Mouse (Mus musculus) hindbrain, embryonic 14.5 days (tissue): ENCODE results near the gene Tmem234. TPM values are rescaled to one million over a fixed set of nuclear protein-coding genes. Genes with fewer than 3 reads are reported as not detected.

Experiments used
- ATAC-seq: fragments of 200-750 bp; cut with Nextera tagmentation; 2 replicates; pipeline ENCODE4 v1.8.0; 2017; ENCODE audit warnings: moderate number of reproducible peaks, mild to moderate bottlenecking, moderate TSS enrichment, moderate library complexity; ENCODE audit not compliant: low FRiP score
- DNase-seq: peaks from one replicate; pipeline ENCODE4 v3.0.0-alpha.2; 2015; ENCODE audit warnings: low spot score
- H3K27ac ChIP-seq: fragments of 300-500 bp; sonication (generic); 2 replicates; pipeline ENCODE4 v1.5.1; 2014; ENCODE audit warnings: mild to moderate bottlenecking, moderate library complexity
- H3K27me3 ChIP-seq: fragments of 300-500 bp; sonication (generic); 2 replicates; pipeline ENCODE4 v1.6.1; 2014; ENCODE audit warnings: mild to moderate bottlenecking, low read length, mixed read lengths; ENCODE audit not compliant: control insufficient read depth, insufficient read depth
- H3K36me3 ChIP-seq: fragments of 300-500 bp; sonication (generic); replicated peaks from 2 replicates; pipeline ENCODE4 v1.6.1; 2014; ENCODE audit not compliant: control insufficient read depth, insufficient read depth
- H3K4me1 ChIP-seq: fragments of 300-500 bp; sonication (generic); replicated peaks from 2 replicates; pipeline ENCODE4 v1.6.1; 2014; ENCODE audit warnings: antibody characterized with exemption, low read length, mixed read lengths; ENCODE audit not compliant: control insufficient read depth, insufficient read depth
- H3K4me2 ChIP-seq: fragments of 300-500 bp; sonication (generic); replicated peaks from 2 replicates; pipeline ENCODE4 v1.6.1; 2014; ENCODE audit warnings: mild to moderate bottlenecking, moderate library complexity
- H3K4me3 ChIP-seq: fragments of 300-500 bp; sonication (generic); replicated peaks from 2 replicates; pipeline ENCODE4 v1.5.1; 2014; ENCODE audit warnings: mild to moderate bottlenecking, low read length
- H3K9ac ChIP-seq: fragments of 300-500 bp; sonication (generic); 2 replicates; pipeline ENCODE4 v1.6.1; 2014
- H3K9me3 ChIP-seq: fragments of 300-500 bp; sonication (generic); 2 replicates; pipeline ENCODE4 v1.6.1; 2016; ENCODE audit warnings: low read length; ENCODE audit not compliant: control insufficient read depth
- WGBS: fragments of 180-500 bp; shearing (Covaris S2); extraction: QIAGEN DNeasy Blood & Tissue Kit; methylation state at CpG from one replicate; pipeline ENCODE4 v1.1.7; 2014; 5-methylcytosine and 5-hydroxymethylcytosine counted together
- microRNA-seq: library from miRNA; unstranded; fragments of <30 nt; microRNA quantifications from one replicate; pipeline ENCODE4, GENCODE M21; 2016
- polyA plus RNA-seq: library from polyadenylated mRNA; unstranded; fragments of >200 nt; fragmentation: Nextera tagmentation; extraction: Ambion mirVana; gene quantifications from 2 replicates; pipeline ENCODE4 v1.2.1, GENCODE M21; 2014

The Tmem234 gene
- polyA plus RNA-seq, 1 experiment from 2014 or later: 188 TPM

DNA sequence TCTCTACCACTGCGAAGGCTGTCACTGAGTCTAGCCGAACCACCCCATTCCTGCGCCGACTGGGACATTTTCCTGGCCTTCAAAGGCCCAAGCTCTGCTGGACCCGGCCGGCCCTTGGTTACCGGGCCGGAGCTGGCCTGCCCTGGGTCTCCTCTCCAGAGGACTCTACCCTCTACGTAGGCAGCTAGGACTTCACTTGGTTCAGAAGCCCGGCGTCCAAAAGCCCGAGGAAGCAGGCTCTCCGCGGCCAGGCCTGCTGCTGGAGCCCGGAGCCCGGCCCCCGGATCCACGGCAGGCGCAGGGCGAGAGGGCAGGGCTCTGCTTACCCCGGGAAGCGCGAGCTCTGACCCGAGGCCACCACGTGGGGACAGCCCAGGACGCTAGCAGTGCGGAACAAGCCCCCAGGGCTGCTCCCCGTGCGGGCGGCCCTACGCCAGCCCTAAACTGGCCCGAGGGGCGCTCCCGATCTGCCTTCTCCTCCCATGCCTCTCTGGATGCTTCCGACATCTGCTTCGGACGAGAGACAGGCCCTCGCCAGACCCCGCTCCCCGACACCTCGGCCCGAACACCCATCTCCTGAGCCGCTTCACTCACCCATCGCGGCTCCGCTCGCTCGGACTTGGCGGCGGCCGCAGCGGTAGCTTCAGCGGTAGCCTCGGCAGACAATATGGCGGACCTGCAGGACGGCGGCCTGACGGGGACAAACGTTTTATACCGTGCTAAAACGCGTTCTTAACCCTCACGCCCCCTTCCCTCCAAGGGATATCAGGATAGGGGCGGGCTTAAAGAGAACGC is 71.8 kb downstream of the Tmem234 start, which contains the start of gene Kpna6:
Gene Kpna6 (minus strand): TSS at position 685 of the 795 bp plus-strand sequence.
- H3K27me3 ChIP-seq: no peaks in the 10 kb centered on the region
- peak within 1 kb of the TSS; percentile 91 for H3K4me2 ChIP-seq
- peak within 1 kb of the TSS; percentile 90 for H3K27ac ChIP-seq
- DNase-seq (peak; percentile 88), ATAC-seq (peak; percentile 95)
- peak within 1 kb of the TSS; percentile 90 for H3K9ac ChIP-seq
- WGBS: under 1% methylated on average over 64 of the region's 65 CpGs
- H3K9me3 ChIP-seq: no peaks in the 10 kb centered on the region
- H3K36me3 ChIP-seq: peaks cover 27% of the 10 kb centered on the region
- peak within 1 kb of the TSS; percentile 91 for H3K4me3 ChIP-seq
- peaks cover 17% of the 10 kb centered on the region for H3K4me1 ChIP-seq

DNA sequence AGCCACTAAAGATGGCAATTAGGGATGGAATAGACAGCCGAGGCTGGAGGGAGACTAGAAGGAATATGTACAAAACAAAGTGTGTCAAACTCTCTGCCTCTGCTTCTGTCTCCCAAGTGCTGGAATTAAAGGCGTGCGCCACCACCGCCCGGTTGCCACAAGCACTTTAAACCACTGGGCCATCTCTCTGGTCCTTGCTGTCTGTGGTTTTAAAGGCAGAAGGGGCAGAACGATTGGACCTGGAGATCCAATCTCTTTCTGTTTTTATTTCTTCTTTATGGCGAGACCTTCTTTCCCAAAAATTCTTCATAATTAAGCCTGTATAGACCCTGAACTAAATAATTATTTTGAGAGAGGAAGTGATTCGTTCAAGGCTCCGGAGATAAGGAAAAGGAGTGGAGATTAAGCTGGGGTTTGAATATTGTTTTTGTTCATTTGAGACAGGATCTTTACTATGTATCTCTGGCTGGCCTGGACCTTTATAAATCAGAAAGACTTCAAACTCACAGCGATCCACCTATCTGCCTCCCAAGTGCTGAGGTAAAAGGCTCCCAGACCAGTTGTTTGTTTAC is 72.5 kb downstream of the Tmem234 start:
- H3K4me2 ChIP-seq: peak overlapping the region; percentile 91
- H3K27me3 ChIP-seq: no peaks in the 10 kb centered on the region
- H3K9ac ChIP-seq: peak overlapping the region; percentile 90
- DNase-seq (no peak), ATAC-seq (no peak)
- no peaks in the 10 kb centered on the region for H3K9me3 ChIP-seq
- peak overlapping the region; percentile 91 for H3K4me3 ChIP-seq
- H3K36me3 ChIP-seq: peaks cover 31% of the 10 kb centered on the region
- peak overlapping the region; percentile 90 for H3K27ac ChIP-seq
- 13% methylated on average over 10 of the region's 10 CpGs for WGBS
- H3K4me1 ChIP-seq: peaks cover 17% of the 10 kb centered on the region

Small RNA genes within 50 kb of the gene (microRNA-seq; reads per million reads assigned to microRNA genes)
- gene Mir8119: not detected

Other genes starting within 250 kb of the Tmem234 start
- 11.4 and 14.6 TPM in 2 replicates for gene Zbtb8a, start 222.6 kb upstream of the Tmem234 start, polyA plus RNA-seq
- 15.0 and 17.6 TPM in 2 replicates for gene Zbtb8b, start 159.8 kb upstream of the Tmem234 start, polyA plus RNA-seq
- gene Bsdc1, start 139.1 kb upstream of the Tmem234 start, polyA plus RNA-seq: 29.5 and 33.8 TPM in 2 replicates
- gene Tssk3, start 109.6 kb upstream of the Tmem234 start, polyA plus RNA-seq: 0.16 and 0.46 TPM in 2 replicates
- gene Fam229a, start 109.5 kb upstream of the Tmem234 start, polyA plus RNA-seq: 0.55 and 0.78 TPM in 2 replicates
- 1,580 and 1,755 TPM in 2 replicates for gene Marcksl1, start 87.1 kb upstream of the Tmem234 start, polyA plus RNA-seq
- gene Hdac1, start 58.0 kb upstream of the Tmem234 start, polyA plus RNA-seq: 76.0 and 79.8 TPM in 2 replicates
- 10.6 and 13.0 TPM in 2 replicates for gene Lck, start 27.0 kb upstream of the Tmem234 start, polyA plus RNA-seq
- gene Fam167b, start 22.1 kb upstream of the Tmem234 start, polyA plus RNA-seq: 0.39 and 1.0 TPM in 2 replicates
- 226 and 227 TPM in 2 replicates for gene Eif3i, start within 50 bp of the Tmem234 start, polyA plus RNA-seq
- 2.7 and 5.4 TPM in 2 replicates for gene Dcdc2b, start 13.6 kb downstream of the Tmem234 start, polyA plus RNA-seq
- gene Iqcc, start 18.4 kb downstream of the Tmem234 start, polyA plus RNA-seq: 28.5 and 31.3 TPM in 2 replicates
- 127 and 128 TPM in 2 replicates for gene Ccdc28b, start 23.3 kb downstream of the Tmem234 start, polyA plus RNA-seq
- 48.5 and 52.9 TPM in 2 replicates for gene Txlna, start 40.4 kb downstream of the Tmem234 start, polyA plus RNA-seq
- gene Kpna6, start 72.1 kb downstream of the Tmem234 start, polyA plus RNA-seq: 16.3 and 21.3 TPM in 2 replicates
- gene Tmem39b, start 96.2 kb downstream of the Tmem234 start, polyA plus RNA-seq: 25.6 and 29.5 TPM in 2 replicates
- 120 and 125 TPM in 2 replicates for gene Khdrbs1, start 141.6 kb downstream of the Tmem234 start, polyA plus RNA-seq
- gene Ptp4a2, start 210.6 kb downstream of the Tmem234 start, polyA plus RNA-seq: 199 and 211 TPM in 2 replicates